Mouse (Mus musculus): ENCODE measurements around the gene Me1.

- TF ChIP-seq POLR2A (IDR thresholded peaks at IDR 0.05; ENCODE audit: low read depth, low read length) (no peak), CTCF (IDR thresholded peaks at IDR 0.05; ENCODE audit: extremely low read depth, insufficient read length, insufficient replicate concordance, low read depth, low read length) (peak; percentile 22; the same call in 1 of the 2 replicates)
These were observed 34.1 kb downstream of the Me1 start for GRCm38 (mm10) chr9:86661679-86662078.

Data from small intestine, adult 2 months (tissue).